Mouse (Mus musculus) right cerebral cortex, postnatal 10 days (tissue): Measurements from ENCODE around the gene Fyn.
A peak's percentile ranks its signal among the peaks of the same experiment; 100 is the strongest.

Experiments
- DNase-seq, 2 experiments: peaks; one replicate each; pipeline ENCODE4 v3.0.0; 2021; ENCODE audit warnings: low spot score in 2 of 2

The Fyn gene

GRCm38 (mm10) chr10:39536258-39536657, 167.6 kb downstream of the Fyn start:
- DNase-seq = peak in 1 of 2 experiments; percentile 44

DNA sequence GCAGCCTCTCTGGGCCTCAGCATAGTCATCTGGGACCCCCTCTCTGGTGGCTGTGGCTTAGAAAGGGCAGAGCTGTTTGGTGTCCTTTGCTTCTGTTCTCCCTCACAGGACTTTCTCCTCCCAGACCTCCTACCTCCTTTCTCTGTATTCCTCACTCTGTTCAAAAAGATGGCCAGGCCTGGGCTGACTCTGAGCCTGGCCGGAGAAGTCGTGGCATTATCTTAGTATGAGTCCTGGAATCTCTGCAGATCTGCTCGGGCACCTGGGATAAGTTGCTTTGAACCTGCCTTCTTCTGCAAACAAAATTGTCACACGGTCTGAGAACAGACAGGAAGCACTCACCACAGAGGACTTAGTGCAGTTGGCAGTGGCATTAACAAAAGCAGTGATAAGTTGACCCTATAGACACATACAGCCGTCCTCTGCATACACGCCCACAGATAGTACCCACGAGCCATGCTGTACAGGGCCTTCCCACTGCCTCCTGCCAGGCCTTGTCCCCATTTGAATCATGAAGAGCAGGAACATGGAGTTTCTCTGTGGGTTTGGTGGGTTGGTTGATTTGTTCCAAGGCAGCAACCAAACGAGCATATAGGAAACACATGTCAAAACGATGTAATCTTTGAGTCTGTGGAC, 171.5 kb downstream of the Fyn start:
- no peak for DNase-seq

DNA sequence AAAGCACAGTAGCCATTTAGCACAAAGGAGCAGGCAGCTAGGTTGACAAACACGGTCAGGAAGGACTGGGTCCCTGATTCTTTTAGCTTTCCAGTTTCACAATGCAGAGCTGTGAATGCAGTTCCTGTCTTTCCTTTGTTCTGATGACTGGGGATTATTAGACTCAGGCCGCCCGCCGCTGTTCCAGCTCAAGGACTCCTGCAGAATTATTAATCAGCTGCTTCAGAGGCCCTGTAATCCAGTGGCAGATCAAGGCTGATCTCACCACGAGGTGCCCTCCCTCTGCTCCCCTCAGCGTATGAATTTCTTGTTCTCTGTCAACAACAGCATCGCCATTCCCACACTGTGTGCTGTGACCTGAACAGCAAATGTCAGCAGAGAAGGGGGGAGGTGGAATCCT, 172.3 kb downstream of the Fyn start:
- peak; percentile 72 to 79 for DNase-seq

DNA sequence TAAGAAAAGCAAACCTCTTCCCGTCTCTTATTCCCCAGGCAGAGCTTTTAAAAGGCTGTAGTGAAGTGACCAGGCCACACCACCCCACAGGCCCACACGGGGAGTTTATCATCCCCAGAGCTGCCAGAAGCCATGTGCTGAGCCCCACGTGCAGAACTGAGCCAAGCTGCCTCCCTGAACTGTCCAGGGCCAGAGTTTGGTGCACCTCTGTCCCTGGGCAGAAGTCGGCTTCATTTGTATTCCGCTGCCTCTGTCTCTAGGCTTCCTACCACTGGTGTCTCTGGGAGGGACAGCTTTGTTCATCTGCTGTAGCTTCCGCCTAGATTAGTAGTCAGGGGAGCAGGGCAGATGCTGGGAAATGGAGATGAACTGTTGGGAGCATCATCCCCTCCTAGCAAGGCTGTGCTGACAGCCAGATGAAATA, 172.8 kb downstream of the Fyn start:
- peak in 1 of 2 experiments; percentile 52 for DNase-seq

DNA sequence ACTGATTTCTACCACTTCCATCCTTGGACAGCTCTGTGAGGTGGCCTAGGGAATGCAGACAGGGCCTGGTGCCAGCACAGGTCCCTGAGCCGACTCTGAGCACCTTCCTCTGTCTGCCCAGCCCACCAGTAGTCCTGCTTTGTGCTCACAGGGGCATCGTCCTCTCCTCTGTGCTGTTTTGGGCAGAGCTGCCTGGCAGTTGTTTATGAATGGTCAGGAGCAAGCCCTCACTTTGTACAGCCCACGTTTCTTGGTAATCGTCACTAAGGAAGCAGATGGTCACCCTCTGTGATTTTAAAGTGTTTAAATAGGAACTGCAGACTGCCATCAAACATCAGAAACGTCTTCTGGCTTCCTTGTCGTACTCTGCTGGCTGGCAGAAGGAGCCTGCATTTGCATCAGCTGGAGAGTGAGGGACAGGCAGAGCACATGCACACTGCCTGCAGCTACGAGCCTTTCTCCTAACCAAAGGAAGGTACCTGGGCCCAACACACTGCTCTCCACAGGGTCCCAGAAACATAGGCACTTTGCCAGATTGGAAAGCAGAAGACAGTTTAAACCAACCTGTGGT, 173.4 kb downstream of the Fyn start:
- peak; percentile 65 to 75 for DNase-seq

GRCm38 (mm10) chr10:39542535-39543257, 174.0 kb downstream of the Fyn start:
- DNase-seq = peak; percentile 48 to 62

GRCm38 (mm10) chr10:39543258-39543770, 174.7 kb downstream of the Fyn start:
- no peak for DNase-seq

- no peak for DNase-seq
These were observed 178.9 kb downstream of the Fyn start for GRCm38 (mm10) chr10:39547369-39548074.

- no peak for DNase-seq
These were observed 182.1 kb downstream of the Fyn start for GRCm38 (mm10) chr10:39550791-39551190.

DNA sequence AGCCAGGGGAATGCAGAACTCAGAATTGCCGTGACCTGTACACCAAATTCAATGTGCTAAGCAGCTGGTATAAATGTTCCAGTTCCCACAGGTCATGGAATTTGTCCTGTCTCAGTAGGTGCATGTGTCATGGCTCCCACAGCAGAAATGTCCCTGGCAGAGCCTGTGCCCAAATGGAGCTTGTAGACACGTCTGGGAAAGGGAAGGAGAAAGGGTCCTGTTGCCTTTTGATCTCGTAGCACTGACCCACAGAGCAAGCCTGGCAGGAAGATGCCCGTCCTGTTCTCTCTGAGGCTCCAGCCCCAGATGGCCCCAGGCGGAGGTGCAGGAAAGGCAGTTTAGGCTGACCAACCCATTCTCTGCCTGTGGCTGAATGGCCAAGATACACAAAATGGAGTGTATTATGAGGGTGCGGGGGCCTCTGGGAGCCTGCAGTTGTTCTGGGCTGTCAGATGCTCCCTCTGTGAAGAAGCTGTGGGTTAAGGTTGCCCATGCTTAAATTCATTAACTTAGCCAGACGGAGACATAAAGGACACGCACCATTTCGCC, 183.1 kb downstream of the Fyn start:
- no peak for DNase-seq

DNA sequence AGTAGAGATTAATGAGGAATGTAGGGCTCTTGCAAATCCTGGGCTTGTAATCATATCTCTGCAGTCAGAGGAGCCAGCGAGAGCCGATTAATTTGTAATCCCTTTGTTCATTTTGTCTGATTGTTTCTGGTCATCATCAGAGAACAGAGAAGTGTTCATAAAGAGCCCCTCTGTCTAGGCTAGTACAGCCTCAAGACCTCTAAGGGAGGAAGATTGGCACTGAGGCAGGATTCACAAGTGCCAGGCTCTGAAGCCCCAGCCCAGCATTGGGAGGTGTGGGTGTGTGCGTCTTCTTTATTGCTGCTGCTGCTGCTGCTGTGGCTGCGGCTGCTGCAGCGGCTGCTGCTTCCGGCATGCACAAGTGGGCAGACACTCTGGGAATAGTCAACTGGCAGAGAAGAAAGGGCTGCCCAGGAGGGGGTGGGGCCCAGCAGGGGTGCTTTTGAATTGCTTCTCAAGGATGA, 183.7 kb downstream of the Fyn start:
- no peak for DNase-seq

DNA sequence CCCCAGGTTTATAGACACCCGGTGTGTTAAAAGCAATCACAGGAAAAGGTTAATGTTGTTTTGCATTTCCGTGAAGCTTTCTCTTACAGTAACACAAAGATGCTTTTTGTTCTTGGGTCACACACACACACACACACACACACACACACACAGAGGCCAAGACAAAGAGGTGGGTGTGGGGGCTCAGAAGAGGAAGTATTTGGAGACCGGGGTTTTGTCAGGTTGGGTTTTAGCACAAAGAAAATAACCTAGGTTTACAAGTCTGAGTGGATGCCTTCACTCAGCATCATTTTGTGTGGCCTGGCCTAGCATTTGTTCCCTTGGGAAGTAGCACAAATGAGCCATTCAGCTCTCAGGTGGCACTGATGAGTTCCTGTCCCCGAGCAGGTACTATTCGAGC, 184.2 kb downstream of the Fyn start:
- no peak for DNase-seq

DNA sequence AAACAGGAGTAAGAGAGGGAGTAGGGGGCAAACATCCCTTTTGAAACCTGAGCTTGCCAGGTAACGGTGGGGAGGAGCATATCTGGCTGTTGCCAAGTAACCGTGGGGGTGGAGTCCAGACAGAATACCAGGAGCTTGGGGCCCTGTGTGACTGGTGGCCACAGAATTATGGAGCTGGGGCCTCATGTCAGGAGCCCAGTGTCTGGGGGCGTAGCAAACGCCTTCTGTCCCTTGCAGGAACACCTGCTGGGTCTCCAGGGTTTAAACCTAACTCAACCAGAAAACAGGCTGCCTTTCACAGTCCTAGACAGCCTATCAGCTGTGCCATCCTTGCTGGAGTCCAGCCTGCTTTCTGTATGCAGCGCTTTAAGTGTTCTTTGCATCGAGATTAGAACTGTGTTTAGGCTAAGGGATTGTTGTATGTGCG, 186.6 kb downstream of the Fyn start:
- no peak for DNase-seq

GRCm38 (mm10) chr10:39555740-39556139, 187.1 kb downstream of the Fyn start:
- no peak for DNase-seq

DNA sequence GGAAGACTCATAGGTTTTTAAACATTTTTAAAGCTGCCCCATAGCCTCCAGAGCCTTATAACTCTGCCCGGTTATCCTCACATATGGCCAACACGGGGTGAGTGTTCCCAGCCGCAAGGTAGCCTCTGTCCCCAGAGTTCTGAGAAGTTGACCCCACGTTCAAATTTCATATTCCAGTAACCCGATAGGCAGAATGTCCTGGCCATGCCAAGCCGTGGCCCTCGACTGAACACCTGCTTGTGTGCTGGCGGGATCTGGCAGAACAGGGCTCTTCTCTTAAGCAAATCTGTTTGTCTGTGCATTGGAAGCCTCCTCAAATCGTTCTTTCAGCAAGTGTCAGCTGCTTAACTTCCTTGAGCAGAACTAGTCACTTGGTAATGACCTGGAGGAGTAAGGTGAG, 188.7 kb downstream of the Fyn start:
- DNase-seq = no peak

DNA sequence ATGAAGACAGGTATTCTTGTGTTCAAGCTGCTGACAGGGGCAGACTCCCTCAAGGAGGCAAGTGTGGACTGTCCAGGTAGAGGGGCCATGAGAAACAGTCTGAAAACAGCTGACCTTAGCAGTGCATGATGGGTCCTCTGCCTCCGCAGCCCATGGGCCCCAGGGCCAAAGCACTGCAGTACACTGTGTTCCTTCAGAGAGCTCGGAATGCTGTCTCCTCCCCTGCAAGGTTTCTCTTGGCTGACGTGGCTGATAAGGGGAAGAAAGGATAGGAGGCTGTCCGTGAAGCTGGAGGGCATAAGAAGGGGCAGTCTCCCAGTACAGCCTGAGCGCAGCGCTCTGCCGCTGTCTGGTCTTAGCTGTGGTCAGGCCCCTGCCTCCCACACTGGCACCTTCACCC, 189.2 kb downstream of the Fyn start:
- DNase-seq = no peak

GRCm38 (mm10) chr10:39558492-39559005, 189.9 kb downstream of the Fyn start:
- DNase-seq = no peak

GRCm38 (mm10) chr10:39559321-39559720, 190.7 kb downstream of the Fyn start:
- DNase-seq = no peak

- no peak for DNase-seq
These were observed 193.7 kb downstream of the Fyn start for GRCm38 (mm10) chr10:39562383-39562782.

DNA sequence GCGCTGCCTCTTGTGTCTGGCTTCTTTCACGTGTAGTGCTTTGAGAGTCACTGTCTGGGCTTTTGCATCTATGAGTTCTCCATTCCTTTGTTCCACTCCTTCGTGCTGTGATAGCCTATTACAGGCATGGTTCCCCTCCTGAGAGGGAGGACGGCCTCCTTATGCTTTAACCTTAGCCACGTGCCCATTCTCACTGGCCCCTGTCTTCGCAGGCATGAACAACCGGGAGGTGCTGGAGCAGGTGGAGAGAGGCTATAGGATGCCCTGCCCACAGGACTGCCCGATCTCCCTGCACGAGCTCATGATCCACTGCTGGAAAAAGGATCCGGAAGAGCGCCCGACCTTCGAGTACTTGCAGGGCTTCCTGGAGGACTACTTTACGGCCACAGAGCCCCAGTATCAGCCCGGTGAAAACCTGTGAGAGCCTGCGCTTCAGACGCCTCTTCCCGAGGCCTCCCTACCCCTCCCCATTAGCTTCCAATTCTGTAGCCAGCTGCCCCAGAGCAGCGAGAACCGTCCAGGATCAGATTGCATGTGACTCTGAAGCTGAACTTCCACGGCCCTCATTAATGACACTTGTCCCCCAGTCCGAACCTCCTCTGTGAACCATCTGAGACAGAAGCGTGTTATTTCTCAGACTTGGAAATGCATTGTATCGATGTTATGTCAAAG, 195.0 kb downstream of the Fyn start:
- DNase-seq = no peak

DNA sequence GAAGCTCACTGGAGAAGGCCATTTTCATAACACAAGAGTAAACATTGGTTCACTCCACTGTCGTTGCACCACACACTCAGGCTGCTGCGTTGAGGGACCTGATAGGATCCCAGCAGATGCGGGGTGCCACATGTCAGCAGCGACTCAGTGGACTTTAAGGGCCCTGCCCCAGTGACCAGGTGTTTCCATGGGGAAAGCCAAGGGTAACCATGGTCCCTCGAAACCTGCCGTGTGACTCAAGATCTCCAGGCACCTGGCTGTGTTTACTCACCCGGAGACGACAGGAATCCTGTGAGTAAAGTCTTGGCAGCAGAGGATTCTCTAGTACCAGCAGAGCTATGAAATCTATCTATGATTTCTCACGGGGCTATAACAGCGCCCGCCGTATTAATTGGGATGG, 198.2 kb downstream of the Fyn start:
- no peak for DNase-seq
